Mouse (Mus musculus) 3134 (cell line): ENCODE measurements at regions not wholly inside any gene's neighbourhood (a gene's known extent, or its start where the extent isn't known, plus 50 kb on each side); places are given as distances from the start of the nearest gene placed in this dataset.

Experiments
- DNase-seq: peaks from one replicate; pipeline ENCODE4 v3.0.0-alpha.2; 2011; ENCODE audit warnings: low spot score; ENCODE audit not compliant: insufficient read length; ENCODE audit errors: extremely low read depth

- no peak for DNase-seq
Observed at GRCm38 (mm10) chr5:35221451-35222305, 56.4 kb upstream of the Adra2c start.

- DNase-seq: no peak
Observed at GRCm38 (mm10) chr5:35216271-35216670, 61.8 kb upstream of the Adra2c start.

- no peak for DNase-seq
Observed at GRCm38 (mm10) chr5:35215480-35216195, 62.5 kb upstream of the Adra2c start.

GRCm38 (mm10) chr5:35215007-35215406 lies 63.1 kb upstream of the Adra2c start:
- DNase-seq: no peak

- DNase-seq: no peak
Observed at GRCm38 (mm10) chr5:35209348-35209747, 68.8 kb upstream of the Adra2c start.

GRCm38 (mm10) chr5:35204049-35204448 lies 74.1 kb upstream of the Adra2c start:
- no peak for DNase-seq

- DNase-seq: no peak
Observed at GRCm38 (mm10) chr5:35198468-35198867, 79.7 kb upstream of the Adra2c start.

GRCm38 (mm10) chr5:35189113-35189797 lies 83.7 kb upstream of the Lrpap1 start:
- DNase-seq: peak; percentile 75

GRCm38 (mm10) chr5:35185826-35186225 lies 80.3 kb upstream of the Lrpap1 start:
- peak; percentile 44 for DNase-seq

GRCm38 (mm10) chr5:35185289-35185688 lies 79.7 kb upstream of the Lrpap1 start:
- DNase-seq: no peak

GRCm38 (mm10) chr5:35183418-35183817 lies 77.9 kb upstream of the Lrpap1 start:
- DNase-seq: no peak

- no peak for DNase-seq
Observed at GRCm38 (mm10) chr5:35177332-35177731, 71.8 kb upstream of the Lrpap1 start.

- DNase-seq: no peak
Observed at GRCm38 (mm10) chr5:35176112-35176848, 70.7 kb upstream of the Lrpap1 start.

GRCm38 (mm10) chr5:35174318-35174717 lies 68.8 kb upstream of the Lrpap1 start:
- no peak for DNase-seq

GRCm38 (mm10) chr5:35171336-35171735 lies 65.8 kb upstream of the Lrpap1 start:
- no peak for DNase-seq

GRCm38 (mm10) chr5:35170369-35171130 lies 65.0 kb upstream of the Lrpap1 start:
- no peak for DNase-seq

GRCm38 (mm10) chr5:35169614-35170293 lies 64.2 kb upstream of the Lrpap1 start:
- no peak for DNase-seq

GRCm38 (mm10) chr5:35168853-35169252 lies 63.3 kb upstream of the Lrpap1 start:
- no peak for DNase-seq

- no peak for DNase-seq
Observed at GRCm38 (mm10) chr5:35168369-35168768, 62.8 kb upstream of the Lrpap1 start.
